Mouse (Mus musculus) MEL (cell line): Measurements from ENCODE around the gene Spsb1. TPM values are rescaled to one million over a fixed set of nuclear protein-coding genes. Genes with fewer than 3 reads are reported as not detected.
A peak's percentile ranks its signal among the peaks of the same experiment; 100 is the strongest.

Experiments used
- DNase-seq: peaks from one replicate; pipeline ENCODE4 v3.0.0; 2011; ENCODE audit warnings: low read depth, low spot score
- H3K27ac ChIP-seq: 2 replicates; pipeline ENCODE4 v1.5.1; 2012; ENCODE audit warnings: low read depth, mild to moderate bottlenecking, control low read depth, low read length, moderate library complexity; ENCODE audit not compliant: control insufficient read depth
- H3K27me3 ChIP-seq, 2 experiments: fragments of 150-350 bp in 1 of 2; sonication (generic) in 1 of 2; 2 replicates each; pipeline ENCODE4 v1.6.1; 2012; ENCODE audit warnings: low read length in 2 of 2, mild to moderate bottlenecking in 2 of 2, improper control_type of control experiment in 1 of 2, moderate library complexity in 1 of 2; ENCODE audit not compliant: insufficient read depth in 2 of 2, control insufficient read depth in 1 of 2
- H3K36me3 ChIP-seq, 2 experiments: 2 replicates each; pipeline ENCODE4 v1.6.1; 2012 to 2014; ENCODE audit warnings: low read length in 2 of 2, improper control_type of control experiment in 1 of 2, inconsistent platforms in 1 of 2, mild to moderate bottlenecking in 1 of 2; ENCODE audit not compliant: insufficient read depth in 2 of 2, control insufficient read depth in 1 of 2
- H3K4me1 ChIP-seq, 2 experiments: fragments of 150-350 bp in 1 of 2; sonication (generic) in 1 of 2; 2 replicates each; pipeline ENCODE4 v1.6.1; 2012; ENCODE audit warnings: low read length in 2 of 2, improper control_type of control experiment in 1 of 2, mild to moderate bottlenecking in 1 of 2; ENCODE audit not compliant: insufficient read depth in 2 of 2, control insufficient read depth in 1 of 2
- H3K4me3 ChIP-seq, 2 experiments: fragments of 150-350 bp in 1 of 2; sonication (generic) in 1 of 2; 2 replicates each; pipeline ENCODE4 v1.5.1; 2012; ENCODE audit warnings: low read depth in 2 of 2, low read length in 2 of 2, mild to moderate bottlenecking in 2 of 2, moderate library complexity in 2 of 2, control low read depth in 1 of 2, improper control_type of control experiment in 1 of 2; ENCODE audit not compliant: control insufficient read depth in 1 of 2, insufficient read depth in 1 of 2
- H3K79me2 ChIP-seq: 2 replicates; pipeline ENCODE4 v1.6.1; 2012; ENCODE audit warnings: mild to moderate bottlenecking, low read length, moderate library complexity; ENCODE audit not compliant: control insufficient read depth, poor library complexity, insufficient read depth
- H3K9ac ChIP-seq: 2 replicates; pipeline ENCODE4 v1.6.1; 2012; ENCODE audit warnings: low read depth, mild to moderate bottlenecking, control low read depth, low read length, moderate library complexity; ENCODE audit not compliant: control insufficient read depth, poor library complexity, severe bottlenecking
- H3K9me3 ChIP-seq: fragments of 150-350 bp; sonication (generic); replicated peaks from 2 replicates; pipeline ENCODE4 v1.6.1; 2012; ENCODE audit warnings: mild to moderate bottlenecking, low read length, improper control_type of control experiment, moderate library complexity; ENCODE audit not compliant: insufficient read depth
- CHD1 ChIP-seq: IDR thresholded peaks from 2 replicates; pipeline ENCODE4 v1.6.1; 2012; ENCODE audit warnings: low read depth, mild to moderate bottlenecking, inconsistent platforms, low read length, improper control_type of control experiment
- CTCF ChIP-seq, 3 experiments: IDR thresholded peaks in 2 of 3; conservative IDR thresholded peaks in 1 of 3; 2 replicates each; pipeline ENCODE4 v1.5.1; 2011 to 2012; ENCODE audit warnings: low read length in 3 of 3, low read depth in 2 of 3, mild to moderate bottlenecking in 2 of 3, improper control_type of control experiment in 1 of 3, inconsistent platforms in 1 of 3, mixed read lengths in 1 of 3, moderate library complexity in 1 of 3; ENCODE audit not compliant: control insufficient read depth in 1 of 3, insufficient read depth in 1 of 3, poor library complexity in 1 of 3, severe bottlenecking in 1 of 3
- ELF1 ChIP-seq: IDR thresholded peaks from 2 replicates; pipeline ENCODE4 v1.6.1; 2014; ENCODE audit warnings: low read depth, mild to moderate bottlenecking, inconsistent platforms, low read length, improper control_type of control experiment, moderate library complexity
- EP300 ChIP-seq, 2 experiments: IDR thresholded peaks; 2 replicates each; pipeline ENCODE4 v1.6.1; 2011; ENCODE audit warnings: improper control_type of control experiment in 2 of 2, low read length in 2 of 2, low read depth in 1 of 2, mild to moderate bottlenecking in 1 of 2
- GATA1 ChIP-seq: IDR thresholded peaks from 2 replicates; pipeline ENCODE4 v1.6.1; 2011; ENCODE audit warnings: low read depth, low read length, improper control_type of control experiment
- HCFC1 ChIP-seq: IDR thresholded peaks from 2 replicates; pipeline ENCODE4 v1.6.1; 2012; ENCODE audit warnings: low read depth, mild to moderate bottlenecking, inconsistent platforms, low read length, improper control_type of control experiment, moderate library complexity
- JUND ChIP-seq: IDR thresholded peaks from 2 replicates; pipeline ENCODE4 v1.6.1; 2011; ENCODE audit warnings: low read depth, mild to moderate bottlenecking, improper control_type of control experiment, low read length
- MAFK ChIP-seq: IDR thresholded peaks from 2 replicates; pipeline ENCODE4 v1.6.1; 2011; ENCODE audit warnings: low read depth, mild to moderate bottlenecking, low read length, improper control_type of control experiment, borderline replicate concordance
- MEF2A ChIP-seq: IDR thresholded peaks from 2 replicates; pipeline ENCODE4 v1.6.1; 2014; ENCODE audit warnings: low read depth, mild to moderate bottlenecking, inconsistent platforms, low read length, improper control_type of control experiment; ENCODE audit not compliant: poor library complexity, insufficient replicate concordance, severe bottlenecking; ENCODE audit errors: extremely low read depth
- MXI1 ChIP-seq: IDR thresholded peaks from 2 replicates; pipeline ENCODE4 v1.6.1; 2011; ENCODE audit warnings: mild to moderate bottlenecking, low read depth, low read length, improper control_type of control experiment
- NRF1 ChIP-seq: IDR thresholded peaks from 2 replicates; pipeline ENCODE4 v1.6.1; 2014; ENCODE audit warnings: low read depth, mild to moderate bottlenecking, inconsistent platforms, low read length, improper control_type of control experiment, moderate library complexity; ENCODE audit not compliant: poor library complexity, insufficient read depth, severe bottlenecking
- POLR2AphosphoS2 ChIP-seq: IDR thresholded peaks from 2 replicates; pipeline ENCODE4 v1.6.1; 2011; ENCODE audit warnings: low read length, improper control_type of control experiment
- RCOR1 ChIP-seq: IDR thresholded peaks from 2 replicates; pipeline ENCODE4 v1.6.1; 2012; ENCODE audit warnings: low read depth, mild to moderate bottlenecking, inconsistent platforms, low read length, improper control_type of control experiment
- SIN3A ChIP-seq: IDR thresholded peaks from 2 replicates; pipeline ENCODE4 v1.6.1; 2012; ENCODE audit warnings: low read length, improper control_type of control experiment, inconsistent platforms
- TCF12 ChIP-seq: IDR thresholded peaks from 2 replicates; pipeline ENCODE4 v1.6.1; 2014; ENCODE audit warnings: low read depth, mild to moderate bottlenecking, inconsistent platforms, low read length, improper control_type of control experiment, moderate library complexity
- USF1 ChIP-seq: IDR thresholded peaks from 2 replicates; pipeline ENCODE4 v1.6.1; 2014; ENCODE audit warnings: low read depth, mild to moderate bottlenecking, inconsistent platforms, low read length, improper control_type of control experiment, moderate library complexity
- USF2 ChIP-seq, 2 experiments: IDR thresholded peaks; 2 replicates each; pipeline ENCODE4 v1.6.1; 2011 to 2012; ENCODE audit warnings: improper control_type of control experiment in 2 of 2, low read length in 2 of 2, borderline replicate concordance in 1 of 2, inconsistent platforms in 1 of 2, low read depth in 1 of 2, mild to moderate bottlenecking in 1 of 2; ENCODE audit not compliant: insufficient read depth in 1 of 2
- ZC3H11A ChIP-seq: IDR thresholded peaks from 2 replicates; pipeline ENCODE4 v1.6.1; 2012; ENCODE audit warnings: low read depth, mild to moderate bottlenecking, inconsistent platforms, low read length, improper control_type of control experiment
- ZKSCAN1 ChIP-seq: IDR thresholded peaks from 2 replicates; pipeline ENCODE4 v1.6.1; 2012; ENCODE audit warnings: low read depth, mild to moderate bottlenecking, inconsistent platforms, low read length, improper control_type of control experiment, moderate library complexity
- ZMIZ1 ChIP-seq: IDR thresholded peaks from 2 replicates; pipeline ENCODE4 v1.6.1; 2012; ENCODE audit warnings: low read depth, mild to moderate bottlenecking, inconsistent platforms, low read length, improper control_type of control experiment, moderate library complexity
- polyA plus RNA-seq, 2 experiments: library from polyadenylated mRNA; stranded (reverse) in 1 of 2; unstranded in 1 of 2; fragments of >175 nt in 1 of 2; fragments of >200 nt in 1 of 2; gene quantifications; 2 replicates each; pipeline versions ENCODE4 v1.2.1 to v1.2.4; 2012; ENCODE audit warnings: low replicate concordance in 2 of 2, low read depth in 1 of 2; ENCODE audit not compliant: insufficient read length in 2 of 2, insufficient read depth in 1 of 2, missing spikeins in 1 of 2
- total RNA-seq: library from RNA; depleted of rRNA; stranded (reverse); fragments of 300-350 nt; gene quantifications from 2 replicates; pipeline ENCODE4 v1.2.3, GENCODE M21; 2012

Spsb1 gene
- total and polyA plus RNA-seq, 3 experiments = 0.12 to 0.25 TPM; not detected in 1

DNA sequence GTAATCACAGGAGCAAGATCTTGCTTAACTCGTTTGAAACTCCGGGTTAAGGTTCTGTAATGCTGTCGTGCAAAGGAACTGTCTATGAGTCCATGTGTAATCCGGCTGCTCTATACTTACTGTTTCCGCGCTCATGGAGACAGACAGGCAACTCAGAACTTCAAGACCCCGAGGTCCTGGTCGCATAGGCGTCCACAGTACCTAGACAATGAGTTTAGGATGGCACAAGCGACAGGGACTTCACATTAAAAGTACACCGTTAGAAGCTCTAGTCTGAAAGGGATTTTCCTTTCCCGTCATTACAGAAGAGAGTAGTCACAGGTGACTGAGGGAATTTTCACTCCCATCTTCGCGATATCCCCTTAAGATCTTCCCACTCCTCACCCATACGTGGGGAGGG, 788 bp upstream of the Spsb1 start:
- TF ChIP-seq MAFK (no peak), MXI1 (no peak), HCFC1 (no peak), NRF1 (no peak), ELF1 (no peak), CTCF (IDR thresholded peaks at IDR 0.05 in 2 of 3, conservative IDR thresholded peaks at IDR 0.05 in 1 of 3; ENCODE audit: control insufficient read depth in 1 of 3, insufficient read depth in 1 of 3, low read depth in 2 of 3, low read length in 3 of 3, poor library complexity in 1 of 3, severe bottlenecking in 1 of 3) (no peak), USF1 (no peak), ZKSCAN1 (no peak), EP300 (IDR thresholded peaks at IDR 0.05; ENCODE audit: low read depth in 1 of 2, low read length in 2 of 2) (no peak), USF2 (IDR thresholded peaks at IDR 0.05; ENCODE audit: borderline replicate concordance in 1 of 2, insufficient read depth in 1 of 2, low read depth in 1 of 2, low read length in 2 of 2) (no peak), POLR2AphosphoS2 (no peak), SIN3A (no peak), MEF2A (no peak), ZC3H11A (no peak), RCOR1 (no peak), GATA1 (no peak), ZMIZ1 (no peak), JUND (no peak), TCF12 (no peak), CHD1 (no peak)
- TF ChIP-seq, all 39 proteins: peak for 0

More for the DNA sequence above, 788 bp upstream of the Spsb1 start:
- DNase-seq = no peak
- Histone ChIP-seq H3K4me3 (peak overlapping the region; percentile 26 to 33; a peak in 3 of 4 replicates), H3K9me3 (no peaks in the 10 kb centered on the region), H3K4me1 (peaks cover 0 to 7% of the 10 kb centered on the region in 2 experiments; a peak in 2 of 4 replicates), H3K36me3 (no peaks in the 10 kb centered on the region), H3K79me2 (no peaks in the 10 kb centered on the region), H3K27me3 (no peaks in the 10 kb centered on the region), H3K27ac (no peak overlapping the region), H3K9ac (no peak overlapping the region)
